8 mouse cellular contexts compared by ENCODE assay signal in genomic region chr6:135011048-135011733, GRCm38 (mm10). TPM values are rescaled to one million over a fixed set of nuclear protein-coding genes. Genes with fewer than 3 reads are reported as not detected.
A peak's percentile ranks its signal among the peaks of the same experiment; 100 is the strongest.
DNase-seq lines count a peak whose midpoint lies in the region; ATAC-seq lines count a peak whose summit lies in the region.

Gene Ddx47 (plus strand): TSS chr6:135011612.

- peaks cover 35% of the 10 kb centered on the region for H3K36me3 ChIP-seq in heart, embryonic 13.5 days
- peaks cover 31% of the 10 kb centered on the region for H3K36me3 ChIP-seq in liver, embryonic 12.5 days
- peaks cover 22% of the 10 kb centered on the region for H3K36me3 ChIP-seq in stomach, embryonic 15.5 days

- peak within 1 kb of the TSS; percentile 94 for H3K9ac ChIP-seq in heart, embryonic 13.5 days
- H3K9ac ChIP-seq in liver, embryonic 12.5 days: peak within 1 kb of the TSS; percentile 85
- peak within 1 kb of the TSS; percentile 64 for H3K9ac ChIP-seq in stomach, embryonic 15.5 days

- 0 out of 2 replicates have a peak, but pooled peaks cover 3% of the 10 kb centered on the region for H3K4me1 ChIP-seq in brown adipose tissue, adult 24 weeks (ENCODE audit: control insufficient read depth, insufficient read depth, insufficient read length, low read length)
- H3K4me1 ChIP-seq in heart, embryonic 13.5 days: peaks cover 10% of the 10 kb centered on the region
- peaks cover 59% of the 10 kb centered on the region for H3K4me1 ChIP-seq in liver, embryonic 12.5 days
- H3K4me1 ChIP-seq in stomach, embryonic 15.5 days: peaks cover 6% of the 10 kb centered on the region

- WGBS in heart, embryonic 13.5 days: 3% methylated on average over 19 of the region's 19 CpGs
- 7% methylated on average over 19 of the region's 19 CpGs for WGBS in liver, embryonic 12.5 days (ENCODE audit: insufficient replicate concordance)
- 2% methylated on average over 19 of the region's 19 CpGs for WGBS in stomach, embryonic 15.5 days

- peak within 1 kb of the TSS; percentile 60 for H3K27ac ChIP-seq in brown adipose tissue, adult 24 weeks (replicated peaks; ENCODE audit: low read depth, low read length)
- 0 out of 2 replicates have a peak within 1 kb of the TSS, but pooled peaks have one; percentile 4 for H3K27ac ChIP-seq in heart, embryonic 13.5 days (replicated peaks)
- H3K27ac ChIP-seq in liver, embryonic 12.5 days: peak within 1 kb of the TSS; percentile 55
- peak within 1 kb of the TSS; percentile 28; the same call in 1 of the 2 replicates for H3K27ac ChIP-seq in stomach, embryonic 15.5 days

- no peaks in the 10 kb centered on the region for H3K9me3 ChIP-seq in heart, embryonic 13.5 days
- H3K9me3 ChIP-seq in liver, embryonic 12.5 days (replicated peaks): no peaks in the 10 kb centered on the region
- no peaks in the 10 kb centered on the region for H3K9me3 ChIP-seq in stomach, embryonic 15.5 days

- DNase-seq in CD4-positive, CD25-positive, alpha-beta regulatory T cell, adult 2 months (ENCODE audit: low read depth, low spot score): peak; percentile 97
- DNase-seq in fat pad, adult 2 months (ENCODE audit: extremely low read depth, low read depth, low spot score): peak; percentile 49
- DNase-seq in kidney, postnatal 10 days: peak; percentile 96
- peak; percentile 89 to 94 for DNase-seq in natural killer cell, adult 2 months (ENCODE audit: low spot score in 2 of 2)

- H3K27me3 ChIP-seq in heart, embryonic 13.5 days (replicated peaks): no peaks in the 10 kb centered on the region
- H3K27me3 ChIP-seq in liver, embryonic 12.5 days (replicated peaks): no peaks in the 10 kb centered on the region
- H3K27me3 ChIP-seq in stomach, embryonic 15.5 days (replicated peaks): no peaks in the 10 kb centered on the region

- H3K4me3 ChIP-seq in brown adipose tissue, adult 24 weeks (ENCODE audit: insufficient read depth, low read depth, low read length): peak within 1 kb of the TSS; percentile 93
- peak within 1 kb of the TSS; percentile 70 for H3K4me3 ChIP-seq in heart, embryonic 13.5 days
- peak within 1 kb of the TSS; percentile 87 for H3K4me3 ChIP-seq in liver, embryonic 12.5 days
- H3K4me3 ChIP-seq in stomach, embryonic 15.5 days (replicated peaks): peak within 1 kb of the TSS; percentile 79

- H3K4me2 ChIP-seq in heart, embryonic 13.5 days: peak within 1 kb of the TSS; percentile 92
- H3K4me2 ChIP-seq in liver, embryonic 12.5 days: peak within 1 kb of the TSS; percentile 87
- peak within 1 kb of the TSS; percentile 77 for H3K4me2 ChIP-seq in stomach, embryonic 15.5 days

- peak; percentile 82 for ATAC-seq in heart, embryonic 13.5 days (ENCODE audit: extremely low read depth, insufficient number of reproducible peaks, low FRiP score, low TSS enrichment)
- peak; percentile 87 for ATAC-seq in liver, embryonic 12.5 days
- ATAC-seq in stomach, embryonic 15.5 days (ENCODE audit: insufficient read depth, low FRiP score, low read depth): peak; percentile 88

RNA-seq across cellular contexts. Expression of gene Ddx47, which starts in this region (rescaled TPM):
- 37.6 and 45.3 TPM in 2 replicates for polyA plus RNA-seq in brown adipose tissue, adult 24 weeks (2012; ENCODE audit: insufficient read depth, insufficient read length, missing spikeins)
- 62.9 and 70.6 TPM in 2 replicates for polyA plus RNA-seq in heart, embryonic 13.5 days (2015; fragmentation: Nextera tagmentation; extraction: Ambion mirVana)
- polyA plus RNA-seq in liver, embryonic 12.5 days (2016; fragmentation: Nextera tagmentation; extraction: Ambion mirVana): 84.5 and 87.3 TPM in 2 replicates
- polyA plus RNA-seq in stomach, embryonic 15.5 days (2015; fragmentation: Nextera tagmentation; extraction: Ambion mirVana): 98.2 and 99.2 TPM in 2 replicates

Comparison
In these comparisons a context has a peak if more than half of its experiments do, and no peak if none do; other contexts are left out.
1. Peak in every context shown above with its lines: DNase-seq, ATAC-seq, H3K4me3 ChIP-seq and H3K27ac ChIP-seq.
2. H3K27ac ChIP-seq: peak in every context shown above with its lines; median percentile 60 in brown adipose tissue, adult 24 weeks; 55 in liver, embryonic 12.5 days; 28 in stomach, embryonic 15.5 days; 4 in heart, embryonic 13.5 days.